Mouse (Mus musculus) CH12.LX (cell line): ENCODE data around the gene Psmd11. TPM values are rescaled to one million over a fixed set of nuclear protein-coding genes. Genes with fewer than 3 reads are reported as not detected.

Experiments used
- DNase-seq: peaks from one replicate; pipeline ENCODE4 v3.0.0-alpha.2; 2013; ENCODE audit errors: extremely low read depth
- H3K27ac ChIP-seq: 2 replicates; pipeline ENCODE4 v1.5.1; 2012; ENCODE audit warnings: low read depth, mild to moderate bottlenecking, control low read depth, moderate library complexity; ENCODE audit not compliant: insufficient read depth
- H3K27me3 ChIP-seq: replicated peaks from 2 replicates; pipeline ENCODE3; 2012; ENCODE audit warnings: inconsistent platforms
- H3K36me3 ChIP-seq, 2 experiments: replicated peaks in 1 of 2; 2 replicates each; pipeline versions ENCODE3 to v1.6.1; 2012; ENCODE audit warnings: inconsistent platforms in 1 of 2, low read length in 1 of 2, mild to moderate bottlenecking in 1 of 2, mixed read lengths in 1 of 2, moderate library complexity in 1 of 2; ENCODE audit not compliant: control insufficient read depth in 1 of 2, insufficient read depth in 1 of 2
- H3K4me1 ChIP-seq, 2 experiments: 2 replicates each; pipeline ENCODE4 v1.6.1; 2012; ENCODE audit warnings: inconsistent platforms in 1 of 2, moderate library complexity in 1 of 2; ENCODE audit not compliant: insufficient read depth in 2 of 2, control insufficient read depth in 1 of 2
- H3K4me2 ChIP-seq: 2 replicates; pipeline ENCODE4 v1.6.1; 2012; ENCODE audit warnings: low read depth, mild to moderate bottlenecking, control low read depth; ENCODE audit not compliant: poor library complexity, insufficient read depth, severe bottlenecking
- H3K4me3 ChIP-seq, 3 experiments: fragments of 150-350 bp in 1 of 3; sonication (generic) in 1 of 3; replicated peaks in 1 of 3; 2 replicates each; pipeline versions ENCODE3 to v1.5.1; 2011 to 2012; ENCODE audit warnings: low read depth in 2 of 3, low read length in 2 of 3, mild to moderate bottlenecking in 2 of 3, moderate library complexity in 2 of 3, control low read depth in 1 of 3, improper control_type of control experiment in 1 of 3, inconsistent platforms in 1 of 3, mixed read lengths in 1 of 3; ENCODE audit not compliant: poor library complexity in 1 of 3
- H3K79me2 ChIP-seq: replicated peaks from 2 replicates; pipeline ENCODE4 v1.6.1; 2012; ENCODE audit warnings: mild to moderate bottlenecking, moderate library complexity; ENCODE audit not compliant: control insufficient read depth, poor library complexity, insufficient read depth, severe bottlenecking; ENCODE audit errors: extremely low read depth
- H3K9ac ChIP-seq: 2 replicates; pipeline ENCODE4 v1.6.1; 2012; ENCODE audit warnings: low read depth, mild to moderate bottlenecking, control low read depth, moderate library complexity; ENCODE audit not compliant: insufficient read depth
- H3K9me3 ChIP-seq: replicated peaks from 2 replicates; pipeline ENCODE3; 2012; ENCODE audit warnings: low read length, inconsistent platforms, mixed read lengths
- BHLHE40 ChIP-seq: IDR thresholded peaks from 2 replicates; pipeline ENCODE4 v1.6.1; 2011; ENCODE audit warnings: mild to moderate bottlenecking, low read depth, low read length, improper control_type of control experiment
- CHD1 ChIP-seq: IDR thresholded peaks from 2 replicates; pipeline ENCODE4 v1.6.1; 2012; ENCODE audit warnings: low read depth, low read length, improper control_type of control experiment, inconsistent platforms
- CHD2 ChIP-seq: IDR thresholded peaks from 2 replicates; pipeline ENCODE4 v1.6.1; 2011; ENCODE audit warnings: low read length, improper control_type of control experiment
- E2F4 ChIP-seq: IDR thresholded peaks from 2 replicates; pipeline ENCODE4 v1.6.1; 2011; ENCODE audit warnings: low read depth, low read length, improper control_type of control experiment; ENCODE audit not compliant: insufficient replicate concordance
- ETS1 ChIP-seq: conservative IDR thresholded peaks from 2 replicates; pipeline ENCODE4 v1.6.1; 2012; ENCODE audit warnings: low read depth, mild to moderate bottlenecking, inconsistent platforms, low read length, improper control_type of control experiment, moderate library complexity
- HCFC1 ChIP-seq: IDR thresholded peaks from 2 replicates; pipeline ENCODE4 v1.6.1; 2012; ENCODE audit warnings: low read depth, mild to moderate bottlenecking, inconsistent platforms, low read length, improper control_type of control experiment
- IRF4 ChIP-seq: IDR thresholded peaks from 2 replicates; pipeline ENCODE4 v1.6.1; 2014; ENCODE audit warnings: low read depth, mild to moderate bottlenecking, inconsistent platforms, low read length, improper control_type of control experiment
- KAT2A ChIP-seq: IDR thresholded peaks from 2 replicates; pipeline ENCODE4 v1.6.1; 2012; ENCODE audit warnings: low read length, improper control_type of control experiment, inconsistent platforms; ENCODE audit not compliant: insufficient replicate concordance
- MXI1 ChIP-seq: IDR thresholded peaks from 2 replicates; pipeline ENCODE4 v1.6.1; 2011; ENCODE audit warnings: mild to moderate bottlenecking, low read depth, low read length, improper control_type of control experiment
- NELFE ChIP-seq: IDR thresholded peaks from 2 replicates; pipeline ENCODE4 v1.6.1; 2011; ENCODE audit warnings: low read depth, low read length, improper control_type of control experiment
- NRF1 ChIP-seq: IDR thresholded peaks from 2 replicates; pipeline ENCODE4 v1.6.1; 2014; ENCODE audit warnings: low read depth, mild to moderate bottlenecking, inconsistent platforms, low read length, improper control_type of control experiment, moderate library complexity
- POLR2AphosphoS2 ChIP-seq: IDR thresholded peaks from 2 replicates; pipeline ENCODE4 v1.6.1; 2011; ENCODE audit warnings: low read depth, low read length, improper control_type of control experiment
- RAD21 ChIP-seq: IDR thresholded peaks from 2 replicates; pipeline ENCODE4 v1.6.1; 2011; ENCODE audit warnings: low read depth, mild to moderate bottlenecking, low read length, improper control_type of control experiment, moderate library complexity
- RCOR1 ChIP-seq: conservative IDR thresholded peaks from 2 replicates; pipeline ENCODE4 v1.6.1; 2012; ENCODE audit warnings: low read depth, mild to moderate bottlenecking, inconsistent platforms, low read length, improper control_type of control experiment
- SIN3A ChIP-seq: IDR thresholded peaks from 2 replicates; pipeline ENCODE4 v1.6.1; 2012; ENCODE audit warnings: low read length, improper control_type of control experiment, inconsistent platforms
- TBP ChIP-seq: conservative IDR thresholded peaks from 2 replicates; pipeline ENCODE4 v1.6.1; 2011; ENCODE audit warnings: low read depth, low read length, improper control_type of control experiment
- TCF12 ChIP-seq: IDR thresholded peaks from 2 replicates; pipeline ENCODE4 v1.6.1; 2014; ENCODE audit warnings: low read depth, mild to moderate bottlenecking, inconsistent platforms, low read length, improper control_type of control experiment
- UBTF ChIP-seq: IDR thresholded peaks from 2 replicates; pipeline ENCODE4 v1.6.1; 2012; ENCODE audit warnings: low read depth, mild to moderate bottlenecking, inconsistent platforms, low read length, improper control_type of control experiment, moderate library complexity
- USF2 ChIP-seq: conservative IDR thresholded peaks from 2 replicates; pipeline ENCODE4 v1.6.1; 2011; ENCODE audit warnings: low read depth, low read length, improper control_type of control experiment
- dilution Hi-C: fragments of 300-500 bp; cut with MboI; formaldehyde crosslinking; loops from 2 replicates; pipeline ENCODE4 v1.14.3; 2020; ENCODE audit warnings: low sequenced_read_pairs; ENCODE audit not compliant: extremely low pct_unique_long_range_greater_than_20kb, extremely low pct_ligation_motif_present
- in situ Hi-C: fragments of 300-500 bp; cut with MboI; formaldehyde crosslinking; loops from 3 replicates; pipeline ENCODE4 v1.14.3; 2019; ENCODE audit warnings: low sequenced_read_pairs, low pct_ligation_motif_present, low pct_unique_long_range_greater_than_20kb, mixed read lengths
- polyA plus RNA-seq: library from polyadenylated mRNA; unstranded; fragments of >175 nt; gene quantifications from 2 replicates; pipeline ENCODE4 v1.2.1, GENCODE M21; 2012; ENCODE audit warnings: low read depth; ENCODE audit not compliant: insufficient read length
- total RNA-seq, 2 experiments: library from RNA; depleted of rRNA; stranded (reverse); fragments of 300-350 nt in 1 of 2; fragments of >200 nt in 1 of 2; gene quantifications; 2 replicates each; pipeline ENCODE4 v1.2.3; 2012 to 2014

Psmd11 gene
- total and polyA plus RNA-seq, 3 experiments, result 116 to 191 (median 141) TPM

DNA sequence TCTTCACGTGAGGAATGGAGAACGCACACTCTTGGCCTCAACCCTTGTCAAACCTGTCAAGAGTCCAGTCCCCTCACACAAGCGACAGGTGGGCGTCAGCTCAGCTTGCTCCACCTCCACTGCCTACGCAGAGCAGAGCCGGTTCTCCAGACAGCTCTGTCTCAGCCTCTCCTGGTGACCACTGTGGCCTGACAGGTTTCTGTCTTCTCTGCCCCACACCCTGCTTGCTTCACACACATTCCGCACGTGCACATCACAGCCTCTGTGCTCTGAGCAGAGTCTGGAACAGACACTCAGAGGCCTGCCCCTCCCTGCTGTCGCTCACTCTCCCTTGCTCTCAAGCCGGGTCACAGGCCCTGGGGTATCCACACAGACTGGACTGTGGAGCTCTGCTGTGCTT lies 62.4 kb downstream of the Psmd11 start:
- DNase-seq, result no peak
- H3K4me1 ChIP-seq, result peaks cover 18 to 65% of the 10 kb centered on the region in 2 experiments
- peaks cover 2% of the 10 kb centered on the region for H3K9me3 ChIP-seq
- dilution Hi-C loops (no loop called here), in situ Hi-C loops (no loop called here)
- TF ChIP-seq KAT2A (no peak), BHLHE40 (no peak), IRF4 (no peak), NELFE (no peak), CHD1 (no peak), TBP (no peak), UBTF (no peak), ETS1 (no peak), CHD2 (no peak), RAD21 (no peak), TCF12 (no peak), POLR2AphosphoS2 (no peak), USF2 (no peak), RCOR1 (no peak), HCFC1 (no peak)
- H3K4me2 ChIP-seq, result no peak overlapping the region
- H3K79me2 ChIP-seq, result no peaks in the 10 kb centered on the region
- H3K9ac ChIP-seq, result no peak overlapping the region
- no peak overlapping the region for H3K4me3 ChIP-seq
- no peaks in the 10 kb centered on the region for H3K27me3 ChIP-seq
- no peak overlapping the region for H3K27ac ChIP-seq
- H3K36me3 ChIP-seq, result no peaks in the 10 kb centered on the region

DNA sequence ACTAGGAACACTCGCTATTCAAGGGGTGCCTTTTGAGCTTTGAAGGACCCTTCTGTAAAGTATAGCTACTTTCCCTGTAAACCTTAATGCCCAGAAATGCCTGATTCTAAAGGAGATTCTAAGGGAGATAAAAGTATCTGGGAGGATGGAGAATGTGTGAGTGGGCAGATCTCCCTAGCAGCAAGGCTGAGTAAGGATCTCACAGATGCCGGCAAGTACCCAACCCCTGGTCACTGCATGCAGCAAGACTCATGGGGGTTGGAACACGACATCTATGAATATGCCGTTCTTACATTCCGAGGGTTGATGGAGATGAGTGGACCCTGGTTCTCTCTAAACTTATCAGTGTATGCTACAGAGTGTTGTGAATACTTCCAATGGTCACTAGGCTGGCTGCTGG lies 64.8 kb downstream of the Psmd11 start:
- no peak for DNase-seq
- in situ Hi-C loops, result no loop called here
- H3K4me2 ChIP-seq, result no peak overlapping the region
- no peak overlapping the region for H3K4me3 ChIP-seq
- H3K9ac ChIP-seq, result no peak overlapping the region
- H3K9me3 ChIP-seq, result peaks cover 2% of the 10 kb centered on the region
- TF ChIP-seq SIN3A, result no peak
- TF ChIP-seq E2F4, result no peak
- no peak for TF ChIP-seq MXI1
- TF ChIP-seq NRF1, result no peak
- H3K4me1 ChIP-seq, result peaks cover 36 to 68% of the 10 kb centered on the region in 2 experiments
- H3K36me3 ChIP-seq, result no peaks in the 10 kb centered on the region
- H3K27ac ChIP-seq, result no peak overlapping the region
- dilution Hi-C loops, result no loop called here
- no peaks in the 10 kb centered on the region for H3K27me3 ChIP-seq
- H3K79me2 ChIP-seq, result no peaks in the 10 kb centered on the region
